Comparison of ENCODE assay signal across 8 mouse cellular contexts in genomic region chr11:58959921-58960465, GRCm38 (mm10). TPM values are rescaled to one million over a fixed set of nuclear protein-coding genes. Genes with fewer than 3 reads are reported as not detected.
DNase-seq lines count a peak whose midpoint lies in the region; ATAC-seq and TF ChIP-seq lines count a peak whose summit lies in the region.

No protein-coding gene starts in this region.

- peak; percentile 63 for TF ChIP-seq CTCF in lung, postnatal 0 days (IDR thresholded peaks at IDR 0.05)

- H3K27ac ChIP-seq in forebrain, embryonic 13.5 days: peak overlapping the region; percentile 68
- no peak overlapping the region for H3K27ac ChIP-seq in lung, postnatal 0 days (ENCODE audit: low read length)

- peak; percentile 94 for ATAC-seq in cerebellum, adult (ENCODE audit: insufficient number of reproducible peaks, low FRiP score, low TSS enrichment)
- ATAC-seq in forebrain, embryonic 13.5 days: peak; percentile 86
- peak; percentile 87 for ATAC-seq in lung, postnatal 0 days

- peaks cover 6% of the 10 kb centered on the region; the same call in 1 of the 2 replicates for H3K9me3 ChIP-seq in forebrain, embryonic 13.5 days (replicated peaks)
- H3K9me3 ChIP-seq in lung, postnatal 0 days (ENCODE audit: low read length): no peaks in the 10 kb centered on the region

- no peak for TF ChIP-seq EP300 in lung, postnatal 0 days (IDR thresholded peaks at IDR 0.05)

- peak overlapping the region; percentile 75 for H3K9ac ChIP-seq in forebrain, embryonic 13.5 days
- 0 out of 2 replicates have a peak overlapping the region, but pooled peaks have one; percentile 2 for H3K9ac ChIP-seq in lung, postnatal 0 days (replicated peaks; ENCODE audit: low read depth)

- H3K4me2 ChIP-seq in forebrain, embryonic 13.5 days: peak overlapping the region; percentile 74
- peak overlapping the region; percentile 65 for H3K4me2 ChIP-seq in lung, postnatal 0 days (replicated peaks; ENCODE audit: low read depth, low read length)

- H3K36me3 ChIP-seq in forebrain, embryonic 13.5 days (ENCODE audit: poor library complexity, severe bottlenecking): peaks cover 12% of the 10 kb centered on the region
- H3K36me3 ChIP-seq in lung, postnatal 0 days (ENCODE audit: insufficient read depth, low read length): peaks cover 11% of the 10 kb centered on the region; the same call in 1 of the 2 replicates

- H3K4me1 ChIP-seq in forebrain, embryonic 13.5 days: peaks cover 43% of the 10 kb centered on the region
- 0 out of 2 replicates have a peak, but pooled peaks cover 12% of the 10 kb centered on the region for H3K4me1 ChIP-seq in lung, postnatal 0 days (ENCODE audit: insufficient read depth, low read depth, low read length)

- H3K4me3 ChIP-seq in forebrain, embryonic 13.5 days: peak overlapping the region; percentile 49
- H3K4me3 ChIP-seq in lung, postnatal 0 days (ENCODE audit: low read depth, low read length): peak overlapping the region; percentile 45

- DNase-seq in ES-CJ7 (ENCODE audit: low read depth, low spot score): peak; percentile 89
- DNase-seq in heart, postnatal 4 days: peak; percentile 80
- peak; percentile 74 to 77 for DNase-seq in layer of hippocampus, adult 8-10 months (ENCODE audit: low spot score in 2 of 2)
- peak; percentile 91 for DNase-seq in lung, postnatal 0 days (ENCODE audit: low spot score)
- DNase-seq in ovary, postnatal 10 days (ENCODE audit: low spot score): peak; percentile 40
- peak; percentile 74 for DNase-seq in thymus, postnatal 14 days

- 3% methylated on average over 40 of the region's 40 CpGs for WGBS in forebrain, embryonic 13.5 days
- 3% methylated on average over 40 of the region's 40 CpGs for WGBS in lung, postnatal 0 days

- H3K27me3 ChIP-seq in forebrain, embryonic 13.5 days: peaks cover 3% of the 10 kb centered on the region; the same call in 1 of the 2 replicates
- peaks cover 13% of the 10 kb centered on the region for H3K27me3 ChIP-seq in lung, postnatal 0 days (replicated peaks; ENCODE audit: insufficient read depth, low read length)

RNA-seq across cellular contexts. Expression of gene Hist3h2a, which starts 5.5 kb away (rescaled TPM):
- polyA plus RNA-seq in forebrain, embryonic 13.5 days (2015; fragmentation: Nextera tagmentation; extraction: Ambion mirVana): 126 and 132 TPM in 2 replicates
- 10 to 100 TPM; 46.8 to 50.0 TPM for total RNA-seq in heart, postnatal 4 days (2021)
- total RNA-seq in layer of hippocampus, adult 8-10 months (2022): 10 to 100 TPM; 48.9 to 64.2 (median 56.8) TPM
- 21.6 and 28.6 TPM in 2 replicates for polyA plus RNA-seq in lung, postnatal 0 days (2015; fragmentation: Nextera tagmentation; extraction: Ambion mirVana)

RNA-seq across cellular contexts. Expression of gene Trim17, which starts 5.5 kb away (rescaled TPM):
- polyA plus RNA-seq in forebrain, embryonic 13.5 days (2015; fragmentation: Nextera tagmentation; extraction: Ambion mirVana): 0.96 and 1.3 TPM in 2 replicates
- under 1 TPM in 1 of 2 experiments, not detected in 1; 0.10 TPM for total RNA-seq in heart, postnatal 4 days (2021)
- total RNA-seq in layer of hippocampus, adult 8-10 months (2022): 1 to 10 TPM; 2.8 to 6.3 (median 4.8) TPM
- polyA plus RNA-seq in lung, postnatal 0 days (2015; fragmentation: Nextera tagmentation; extraction: Ambion mirVana): 0.62 and 0.83 TPM in 2 replicates

RNA-seq across cellular contexts. Expression of gene Hist3h2ba, which starts 11.3 kb away (rescaled TPM):
- polyA plus RNA-seq in forebrain, embryonic 13.5 days (2015; fragmentation: Nextera tagmentation; extraction: Ambion mirVana): 315 and 321 TPM in 2 replicates
- 10 to 100 TPM; 21.8 to 22.6 TPM for total RNA-seq in heart, postnatal 4 days (2021)
- 10 to 100 TPM; 71.4 to 92.2 (median 75.7) TPM for total RNA-seq in layer of hippocampus, adult 8-10 months (2022)
- 2.6 TPM in 2 replicates for polyA plus RNA-seq in lung, postnatal 0 days (2015; fragmentation: Nextera tagmentation; extraction: Ambion mirVana)

RNA-seq across cellular contexts. Expression of gene Trim11, which starts 17.9 kb away (rescaled TPM):
- 19.4 and 22.9 TPM in 2 replicates for polyA plus RNA-seq in forebrain, embryonic 13.5 days (2015; fragmentation: Nextera tagmentation; extraction: Ambion mirVana)
- total RNA-seq in heart, postnatal 4 days (2021): 10 to 100 TPM; 21.3 TPM
- total RNA-seq in layer of hippocampus, adult 8-10 months (2022): 10 to 100 TPM; 28.4 to 32.5 (median 31.0) TPM
- 19.1 and 20.2 TPM in 2 replicates for polyA plus RNA-seq in lung, postnatal 0 days (2015; fragmentation: Nextera tagmentation; extraction: Ambion mirVana)

RNA-seq across cellular contexts. Expression of gene Rnf187, which starts 21.3 kb away (rescaled TPM):
- 368 and 373 TPM in 2 replicates for polyA plus RNA-seq in forebrain, embryonic 13.5 days (2015; fragmentation: Nextera tagmentation; extraction: Ambion mirVana)
- total RNA-seq in heart, postnatal 4 days (2021): 100 to 1,000 TPM; 161 to 165 TPM
- 100 to 1,000 TPM; 426 to 450 (median 442) TPM for total RNA-seq in layer of hippocampus, adult 8-10 months (2022)
- polyA plus RNA-seq in lung, postnatal 0 days (2015; fragmentation: Nextera tagmentation; extraction: Ambion mirVana): 168 and 169 TPM in 2 replicates

Comparison
In these comparisons a context has a peak if more than half of its experiments do, and no peak if none do; other contexts are left out.
1. DNase-seq: peak in every context shown above with its lines; median percentile 91 in lung, postnatal 0 days; 89 in ES-CJ7; 80 in heart, postnatal 4 days; 76 in layer of hippocampus, adult 8-10 months; 74 in thymus, postnatal 14 days; 40 in ovary, postnatal 10 days.